Mouse (Mus musculus): ENCODE measurements around the gene Lyrm7. TPM values are rescaled to one million over a fixed set of nuclear protein-coding genes. Genes with fewer than 3 reads are reported as not detected.

Lyrm7 gene
- polyA plus RNA-seq, 1 experiment from 2014 or later = 10.9 TPM

GRCm38 (mm10) chr11:54844424-54844823 is 16.3 kb downstream of the Lyrm7 start:
- Histone ChIP-seq H3K9ac (no peak overlapping the region), H3K4me2 (replicated peaks) (no peak overlapping the region), H3K4me1 (0 out of 2 replicates have a peak, but pooled peaks cover 5% of the 10 kb centered on the region), H3K36me3 (no peaks in the 10 kb centered on the region), H3K27me3 (no peaks in the 10 kb centered on the region), H3K9me3 (replicated peaks) (no peaks in the 10 kb centered on the region), H3K4me3 (replicated peaks) (no peak overlapping the region), H3K27ac (replicated peaks) (no peak overlapping the region)
- WGBS = 71% methylated on average over 9 of the region's 9 CpGs
- ATAC-seq (ENCODE audit: insufficient number of reproducible peaks, low FRiP score, low TSS enrichment, low read depth) = no peak

GRCm38 (mm10) chr11:54840891-54841290 is 19.8 kb downstream of the Lyrm7 start:
- Histone ChIP-seq H3K27me3 (no peaks in the 10 kb centered on the region), H3K4me1 (0 out of 2 replicates have a peak, but pooled peaks cover 3% of the 10 kb centered on the region), H3K27ac (replicated peaks) (no peak overlapping the region), H3K9ac (no peak overlapping the region), H3K9me3 (replicated peaks) (no peaks in the 10 kb centered on the region), H3K36me3 (no peaks in the 10 kb centered on the region), H3K4me3 (replicated peaks) (no peak overlapping the region), H3K4me2 (replicated peaks) (no peak overlapping the region)
- 89% methylated on average over 11 of the region's 11 CpGs for WGBS
- no peak for ATAC-seq (ENCODE audit: insufficient number of reproducible peaks, low FRiP score, low TSS enrichment, low read depth)

GRCm38 (mm10) chr11:54839696-54840095 is 21.0 kb downstream of the Lyrm7 start:
- H3K4me1 ChIP-seq = no peaks in the 10 kb centered on the region
- H3K4me2 ChIP-seq (replicated peaks) = no peak overlapping the region
- ATAC-seq (ENCODE audit: insufficient number of reproducible peaks, low FRiP score, low TSS enrichment, low read depth) = no peak
- no peak overlapping the region for H3K4me3 ChIP-seq (replicated peaks)
- H3K9ac ChIP-seq = no peak overlapping the region
- no peaks in the 10 kb centered on the region for H3K27me3 ChIP-seq
- H3K36me3 ChIP-seq = no peaks in the 10 kb centered on the region
- WGBS = 85% methylated on average over 4 of the region's 4 CpGs
- H3K9me3 ChIP-seq (replicated peaks) = no peaks in the 10 kb centered on the region
- no peak overlapping the region for H3K27ac ChIP-seq (replicated peaks)

DNA sequence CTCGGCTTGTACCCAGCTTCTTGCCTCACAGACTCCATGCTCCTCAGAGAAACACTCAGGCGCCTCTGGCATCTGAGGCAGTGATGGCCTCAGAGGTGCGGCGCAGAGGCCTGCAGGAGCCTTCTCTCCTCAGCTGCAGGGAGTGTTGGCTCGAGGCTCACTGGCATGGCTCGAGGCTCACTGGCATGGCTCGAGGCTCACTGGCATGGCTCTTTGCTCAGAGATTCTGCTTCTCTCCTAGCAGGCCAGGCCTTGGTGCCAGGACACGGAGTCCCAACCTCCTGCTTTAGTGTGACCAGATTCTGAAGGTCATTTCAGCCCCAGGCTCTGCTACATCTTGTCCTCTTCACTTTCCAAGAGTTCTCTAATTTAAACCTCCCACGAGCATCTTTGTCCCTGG is 24.6 kb downstream of the Lyrm7 start:
- no peaks in the 10 kb centered on the region for H3K27me3 ChIP-seq

GRCm38 (mm10) chr11:54834596-54834995 is 26.1 kb downstream of the Lyrm7 start:
- ATAC-seq (ENCODE audit: insufficient number of reproducible peaks, low FRiP score, low TSS enrichment, low read depth) = no peak
- 59% methylated on average over 2 of the region's 2 CpGs for WGBS
- Histone ChIP-seq H3K9me3 (replicated peaks) (no peaks in the 10 kb centered on the region), H3K9ac (no peak overlapping the region), H3K27me3 (no peaks in the 10 kb centered on the region), H3K36me3 (no peaks in the 10 kb centered on the region), H3K4me1 (no peaks in the 10 kb centered on the region), H3K4me3 (replicated peaks) (no peak overlapping the region), H3K4me2 (replicated peaks) (no peak overlapping the region), H3K27ac (replicated peaks) (no peak overlapping the region)

More for the DNA sequence above, 24.6 kb downstream of the Lyrm7 start:
- no peak for ATAC-seq (ENCODE audit: insufficient number of reproducible peaks, low FRiP score, low TSS enrichment, low read depth)
- H3K9ac ChIP-seq = no peak overlapping the region
- H3K27ac ChIP-seq (replicated peaks) = no peak overlapping the region
- H3K9me3 ChIP-seq (replicated peaks) = no peaks in the 10 kb centered on the region
- H3K36me3 ChIP-seq = no peaks in the 10 kb centered on the region
- H3K4me3 ChIP-seq (replicated peaks) = no peak overlapping the region
- H3K4me2 ChIP-seq (replicated peaks) = no peak overlapping the region
- no peaks in the 10 kb centered on the region for H3K4me1 ChIP-seq
- 76% methylated on average over 9 of the region's 9 CpGs for WGBS

DNA sequence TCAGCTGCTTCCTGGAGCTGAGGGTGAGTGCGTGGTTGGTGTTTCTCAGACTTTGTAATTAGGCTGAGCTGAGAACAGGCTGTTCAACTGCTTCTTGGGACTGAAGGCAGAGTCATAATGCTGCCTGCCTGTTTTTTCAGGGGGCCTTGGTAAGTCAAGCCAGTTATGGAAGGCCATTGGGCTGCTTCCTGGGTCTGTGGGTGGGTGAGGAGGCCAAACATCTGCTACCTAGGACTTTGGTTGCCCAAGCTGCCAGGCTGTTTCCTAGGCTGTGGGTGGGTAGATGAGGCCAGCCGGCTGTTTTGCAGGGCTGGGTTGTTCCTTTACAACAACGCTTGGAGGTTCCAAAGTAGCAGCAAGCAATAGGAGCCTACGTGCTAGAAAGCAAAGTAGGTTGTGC is 26.9 kb downstream of the Lyrm7 start:
- Histone ChIP-seq H3K4me3 (replicated peaks) (no peak overlapping the region), H3K9me3 (replicated peaks) (no peaks in the 10 kb centered on the region), H3K4me1 (no peaks in the 10 kb centered on the region), H3K27me3 (no peaks in the 10 kb centered on the region), H3K9ac (no peak overlapping the region), H3K27ac (replicated peaks) (no peak overlapping the region), H3K36me3 (no peaks in the 10 kb centered on the region), H3K4me2 (replicated peaks) (no peak overlapping the region)
- no peak for ATAC-seq (ENCODE audit: insufficient number of reproducible peaks, low FRiP score, low TSS enrichment, low read depth)
- 83% methylated on average over 4 of the region's 4 CpGs for WGBS

- H3K4me2 ChIP-seq (replicated peaks) = no peak overlapping the region
- H3K4me1 ChIP-seq = no peaks in the 10 kb centered on the region
- no peak for ATAC-seq (ENCODE audit: insufficient number of reproducible peaks, low FRiP score, low TSS enrichment, low read depth)
- 92% methylated on average over 8 of the region's 8 CpGs for WGBS
- 0 out of 2 replicates have a peak, but pooled peaks cover 5% of the 10 kb centered on the region for H3K9me3 ChIP-seq (replicated peaks)
- H3K36me3 ChIP-seq = no peaks in the 10 kb centered on the region
- H3K27ac ChIP-seq (replicated peaks) = no peak overlapping the region
- H3K4me3 ChIP-seq (replicated peaks) = no peak overlapping the region
- no peak overlapping the region for H3K9ac ChIP-seq
- H3K27me3 ChIP-seq = no peaks in the 10 kb centered on the region
Measured at GRCm38 (mm10) chr11:54826819-54827218, 33.9 kb downstream of the Lyrm7 start.

- Histone ChIP-seq H3K27me3 (no peaks in the 10 kb centered on the region), H3K4me1 (no peaks in the 10 kb centered on the region), H3K27ac (replicated peaks) (no peak overlapping the region), H3K9me3 (replicated peaks) (0 out of 2 replicates have a peak, but pooled peaks cover 5% of the 10 kb centered on the region), H3K9ac (no peak overlapping the region), H3K4me2 (replicated peaks) (no peak overlapping the region), H3K4me3 (replicated peaks) (no peak overlapping the region), H3K36me3 (no peaks in the 10 kb centered on the region)
- no peak for ATAC-seq (ENCODE audit: insufficient number of reproducible peaks, low FRiP score, low TSS enrichment, low read depth)
- 79% methylated on average over 4 of the region's 4 CpGs for WGBS
Measured at GRCm38 (mm10) chr11:54825774-54826173, 34.9 kb downstream of the Lyrm7 start.

DNA sequence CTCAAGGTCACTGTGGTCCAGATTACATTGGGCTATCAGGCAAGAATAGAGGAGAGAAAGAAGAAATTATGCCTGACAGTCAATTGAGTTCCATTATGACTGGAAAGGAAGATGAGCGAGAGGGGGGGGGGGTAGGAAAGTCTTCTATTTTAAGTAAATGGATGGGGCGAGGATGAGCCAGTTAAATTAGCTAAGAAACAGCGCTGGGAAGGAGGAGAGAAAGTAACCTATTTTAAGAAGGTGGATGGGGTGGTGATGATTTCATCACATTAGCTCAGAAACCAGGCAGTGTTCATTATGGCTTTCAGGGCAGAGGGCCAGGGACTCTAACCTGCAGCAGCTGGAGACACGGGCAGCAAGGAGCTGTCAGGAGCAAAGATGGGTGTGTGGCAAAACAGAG is 37.2 kb downstream of the Lyrm7 start:
- 0 out of 2 replicates have a peak, but pooled peaks cover 5% of the 10 kb centered on the region for H3K9me3 ChIP-seq (replicated peaks)
- 68% methylated on average over 4 of the region's 4 CpGs for WGBS
- no peaks in the 10 kb centered on the region for H3K36me3 ChIP-seq
- no peak for ATAC-seq (ENCODE audit: insufficient number of reproducible peaks, low FRiP score, low TSS enrichment, low read depth)
- H3K9ac ChIP-seq = no peak overlapping the region
- no peak overlapping the region for H3K27ac ChIP-seq (replicated peaks)
- no peak overlapping the region for H3K4me2 ChIP-seq (replicated peaks)
- H3K4me3 ChIP-seq (replicated peaks) = no peak overlapping the region
- H3K27me3 ChIP-seq = no peaks in the 10 kb centered on the region
- no peaks in the 10 kb centered on the region for H3K4me1 ChIP-seq

DNA sequence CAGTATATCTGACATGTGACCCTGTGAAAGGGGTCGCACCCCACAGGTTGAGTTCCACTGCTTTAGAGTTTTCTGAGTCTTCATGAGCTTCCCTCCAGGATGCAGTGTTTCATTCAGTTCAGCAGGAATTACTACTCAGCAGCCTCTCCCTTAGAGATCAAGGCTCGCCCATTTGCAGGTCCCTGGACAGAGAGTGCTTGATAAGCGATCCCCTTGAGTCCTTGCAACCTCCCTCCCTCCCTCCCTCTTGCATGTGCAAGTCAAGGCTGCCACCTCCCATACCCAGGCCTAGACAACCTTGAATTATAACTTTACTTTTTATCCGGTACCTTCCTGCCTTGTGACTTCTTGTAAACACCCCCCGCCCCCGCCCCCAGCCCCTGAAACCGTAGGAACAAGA is 41.2 kb downstream of the Lyrm7 start:
- no peak overlapping the region for H3K4me3 ChIP-seq (replicated peaks)
- H3K9me3 ChIP-seq (replicated peaks) = 0 out of 2 replicates have a peak, but pooled peaks cover 5% of the 10 kb centered on the region
- H3K27me3 ChIP-seq = no peaks in the 10 kb centered on the region
- no peak for ATAC-seq (ENCODE audit: insufficient number of reproducible peaks, low FRiP score, low TSS enrichment, low read depth)
- WGBS = 66% methylated on average over 7 of the region's 7 CpGs
- H3K4me1 ChIP-seq = no peaks in the 10 kb centered on the region
- no peak overlapping the region for H3K4me2 ChIP-seq (replicated peaks)
- no peaks in the 10 kb centered on the region for H3K36me3 ChIP-seq
- H3K27ac ChIP-seq (replicated peaks) = no peak overlapping the region
- H3K9ac ChIP-seq = no peak overlapping the region

DNA sequence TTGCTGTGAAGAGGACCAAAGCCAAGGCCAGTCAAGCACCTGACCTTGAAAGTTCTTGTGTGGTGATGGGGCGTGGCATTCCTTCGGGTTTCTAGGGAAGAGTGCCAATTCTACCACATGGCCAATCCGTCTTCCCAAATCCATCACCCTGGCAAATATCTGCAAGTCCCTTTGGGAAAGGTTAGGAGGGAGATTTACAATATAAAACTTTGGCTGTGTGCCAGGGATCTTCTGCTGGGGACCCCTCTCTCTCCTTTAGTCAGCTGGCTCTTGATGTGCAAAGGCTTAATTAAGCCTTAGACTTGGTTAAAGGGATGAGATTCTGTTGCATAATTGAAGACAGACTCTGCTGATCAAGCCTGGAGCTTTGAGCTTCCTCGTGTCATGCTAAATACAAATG is 43.3 kb downstream of the Lyrm7 start:
- no peak overlapping the region for H3K27ac ChIP-seq (replicated peaks)
- no peak overlapping the region for H3K4me3 ChIP-seq (replicated peaks)
- 47% methylated on average over 4 of the region's 4 CpGs for WGBS
- H3K36me3 ChIP-seq = no peaks in the 10 kb centered on the region
- H3K9me3 ChIP-seq (replicated peaks) = no peaks in the 10 kb centered on the region
- no peaks in the 10 kb centered on the region for H3K27me3 ChIP-seq
- H3K9ac ChIP-seq = no peak overlapping the region
- ATAC-seq (ENCODE audit: insufficient number of reproducible peaks, low FRiP score, low TSS enrichment, low read depth) = no peak
- H3K4me1 ChIP-seq = 0 out of 2 replicates have a peak, but pooled peaks cover 3% of the 10 kb centered on the region
- H3K4me2 ChIP-seq (replicated peaks) = no peak overlapping the region

GRCm38 (mm10) chr11:54815659-54816058 is 45.1 kb downstream of the Lyrm7 start:
- Histone ChIP-seq H3K27ac (replicated peaks) (no peak overlapping the region), H3K4me1 (0 out of 2 replicates have a peak, but pooled peaks cover 3% of the 10 kb centered on the region), H3K27me3 (no peaks in the 10 kb centered on the region), H3K36me3 (no peaks in the 10 kb centered on the region), H3K9me3 (replicated peaks) (no peaks in the 10 kb centered on the region), H3K4me2 (replicated peaks) (no peak overlapping the region), H3K9ac (no peak overlapping the region), H3K4me3 (replicated peaks) (no peak overlapping the region)
- no peak for ATAC-seq (ENCODE audit: insufficient number of reproducible peaks, low FRiP score, low TSS enrichment, low read depth)
